Mouse (Mus musculus): ENCODE results near the gene Trabd. TPM values are rescaled to one million over a fixed set of nuclear protein-coding genes. Genes with fewer than 3 reads are reported as not detected.

Gene Trabd
- polyA plus RNA-seq, 1 experiment from 2014 or later: 49.1 TPM

DNA sequence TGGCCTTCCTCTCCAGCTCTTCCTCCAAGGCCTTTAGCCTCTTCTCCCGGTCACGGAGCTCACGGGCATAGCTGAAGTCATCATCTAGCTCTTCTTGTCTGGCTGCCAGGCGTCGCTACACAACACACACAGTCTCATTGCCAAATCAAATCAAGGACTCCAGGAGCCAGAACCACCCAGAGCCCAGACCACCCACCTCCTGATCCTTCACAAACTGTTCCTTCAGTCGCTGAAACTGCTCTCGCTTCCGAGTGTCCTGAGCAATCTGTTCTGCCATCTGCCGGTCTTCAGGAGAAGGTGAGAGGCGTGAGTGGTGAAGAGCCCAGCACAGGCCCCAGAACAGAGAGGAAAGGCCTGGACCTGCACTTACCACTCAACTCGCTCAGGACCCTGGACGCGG is 31.1 kb downstream of the Trabd start:
- ATAC-seq (ENCODE audit: insufficient number of reproducible peaks, insufficient read depth, low FRiP score, low TSS enrichment): no peak
- Histone ChIP-seq H3K27me3 (no peaks in the 10 kb centered on the region), H3K4me3 (no peak overlapping the region), H3K27ac (no peak overlapping the region), H3K4me2 (replicated peaks) (no peak overlapping the region), H3K9me3 (no peaks in the 10 kb centered on the region), H3K4me1 (no peaks in the 10 kb centered on the region), H3K9ac (no peak overlapping the region), H3K36me3 (peaks cover 99% of the 10 kb centered on the region)
- 89% methylated on average over 13 of the region's 13 CpGs for WGBS

DNA sequence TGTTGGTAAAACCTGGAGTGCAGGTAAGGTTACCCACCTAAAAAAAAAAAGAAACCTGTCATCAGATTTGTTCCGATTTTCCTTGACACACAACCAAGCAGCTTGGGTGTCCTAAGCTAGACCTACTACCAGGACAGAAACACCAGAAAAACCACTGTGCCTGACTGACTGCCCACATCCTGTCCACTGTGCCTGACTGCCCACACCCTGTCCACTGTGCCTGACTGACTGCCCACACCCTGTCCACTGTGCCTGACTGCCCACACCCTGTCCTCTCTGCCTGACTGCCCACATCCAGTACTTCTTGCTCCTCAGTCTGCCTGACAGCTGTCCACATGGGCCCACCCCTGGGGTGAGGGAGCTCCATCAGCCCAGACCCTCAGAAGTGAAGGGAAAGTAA is 32.1 kb downstream of the Trabd start:
- Histone ChIP-seq H3K27ac (no peak overlapping the region), H3K4me1 (no peaks in the 10 kb centered on the region), H3K4me2 (replicated peaks) (no peak overlapping the region), H3K9ac (no peak overlapping the region), H3K9me3 (no peaks in the 10 kb centered on the region), H3K27me3 (no peaks in the 10 kb centered on the region), H3K4me3 (no peak overlapping the region), H3K36me3 (peaks cover 98% of the 10 kb centered on the region)
- no peak for ATAC-seq (ENCODE audit: insufficient number of reproducible peaks, insufficient read depth, low FRiP score, low TSS enrichment)
- WGBS: 88% methylated on average over 1 of the region's 1 CpGs

DNA sequence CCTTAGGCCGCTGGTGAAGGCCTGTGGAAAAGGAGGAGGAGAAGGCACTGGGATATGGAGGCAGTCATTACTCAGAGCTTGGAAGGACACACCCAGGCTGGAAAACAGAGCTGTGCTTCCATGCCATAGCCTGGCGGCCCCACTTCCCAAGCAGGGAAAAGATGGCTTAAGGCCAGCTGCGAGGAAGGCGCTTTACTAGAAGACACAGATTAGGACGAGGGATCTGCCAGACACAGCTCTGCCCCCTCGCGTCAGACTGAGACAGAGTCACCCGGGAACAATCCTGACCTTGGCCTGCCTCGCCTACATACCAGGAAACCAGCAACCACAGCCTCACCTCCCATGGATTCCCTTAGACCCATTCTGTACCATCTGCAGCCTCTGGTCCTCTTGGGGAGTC is 35.2 kb downstream of the Trabd start:
- H3K4me1 ChIP-seq: no peaks in the 10 kb centered on the region
- peaks cover 87% of the 10 kb centered on the region for H3K36me3 ChIP-seq
- no peak overlapping the region for H3K27ac ChIP-seq
- no peaks in the 10 kb centered on the region for H3K9me3 ChIP-seq
- no peak overlapping the region for H3K4me3 ChIP-seq
- H3K4me2 ChIP-seq (replicated peaks): no peak overlapping the region
- no peak for ATAC-seq (ENCODE audit: insufficient number of reproducible peaks, insufficient read depth, low FRiP score, low TSS enrichment)
- no peak overlapping the region for H3K9ac ChIP-seq
- no peaks in the 10 kb centered on the region for H3K27me3 ChIP-seq
- WGBS: 80% methylated on average over 9 of the region's 9 CpGs

DNA sequence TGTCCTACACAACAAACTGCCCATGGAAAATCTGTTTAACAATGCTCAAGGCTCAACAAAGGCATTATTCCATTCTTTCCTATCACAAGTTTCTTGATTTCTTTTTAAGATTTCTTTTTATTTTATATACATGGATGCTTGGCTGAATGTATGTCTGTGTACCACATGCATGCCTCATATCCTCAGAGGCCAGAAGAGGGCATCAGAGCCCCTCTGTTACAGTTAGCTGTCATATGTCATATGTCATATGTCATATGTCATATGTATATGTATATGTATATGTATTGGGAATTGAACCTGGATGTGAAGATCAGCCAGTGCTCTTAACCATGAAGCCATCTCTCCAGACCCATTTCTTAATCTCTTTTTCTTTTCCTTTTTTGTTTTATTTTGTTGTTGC is 43.1 kb downstream of the Trabd start:
- Histone ChIP-seq H3K36me3 (peaks cover 47% of the 10 kb centered on the region), H3K9me3 (no peaks in the 10 kb centered on the region), H3K9ac (no peak overlapping the region), H3K4me2 (replicated peaks) (no peak overlapping the region), H3K27me3 (no peaks in the 10 kb centered on the region), H3K4me3 (no peak overlapping the region), H3K27ac (no peak overlapping the region), H3K4me1 (peaks cover 25% of the 10 kb centered on the region)
- no peak for ATAC-seq (ENCODE audit: insufficient number of reproducible peaks, insufficient read depth, low FRiP score, low TSS enrichment)

DNA sequence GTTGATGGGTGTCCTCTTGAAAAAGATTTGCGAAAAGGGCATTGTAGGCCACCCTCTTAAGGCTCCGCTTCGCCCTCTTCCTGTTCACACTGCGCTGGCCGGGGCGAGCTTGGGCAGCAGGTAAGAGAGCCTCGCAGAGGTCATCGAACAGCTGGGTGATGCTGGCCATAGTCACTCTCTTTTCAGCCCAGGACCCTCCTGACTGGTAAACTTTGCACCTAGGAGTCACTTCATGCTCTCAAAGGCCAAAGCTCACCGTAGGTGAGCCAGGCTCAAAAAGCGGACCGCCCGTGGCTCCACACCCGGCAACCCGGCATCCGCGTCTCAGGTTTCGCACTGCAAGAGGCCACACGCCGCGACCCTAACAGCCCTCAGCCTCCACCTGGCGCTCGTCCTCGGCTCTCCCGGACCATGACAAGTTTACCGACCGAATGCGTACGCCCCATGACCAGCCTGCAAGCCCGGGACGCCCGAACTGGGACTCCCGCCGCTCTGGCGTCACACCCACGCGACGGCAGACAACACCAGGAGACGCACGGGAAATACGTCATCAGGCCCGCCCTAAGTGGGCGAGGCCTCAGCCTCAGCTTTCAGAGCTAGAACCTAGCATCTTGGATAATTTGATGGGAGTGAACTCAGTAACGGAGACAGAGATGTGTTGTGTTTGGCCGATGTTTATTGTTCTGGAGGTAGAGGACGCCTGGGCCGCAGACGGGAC is 47.9 kb downstream of the Trabd start, which contains the start of gene Tubgcp6:
Gene Tubgcp6 (minus strand): TSS at position 464 of the 718 bp plus-strand sequence.
- Histone ChIP-seq H3K27me3 (no peaks in the 10 kb centered on the region), H3K4me2 (replicated peaks) (peak within 1 kb of the TSS; percentile 98), H3K4me3 (peak within 1 kb of the TSS; percentile 79), H3K9me3 (no peaks in the 10 kb centered on the region), H3K4me1 (peaks cover 35% of the 10 kb centered on the region), H3K27ac (peak within 1 kb of the TSS; percentile 69), H3K9ac (peak within 1 kb of the TSS; percentile 85), H3K36me3 (peaks cover 13% of the 10 kb centered on the region)
- under 1% methylated on average over 47 of the region's 47 CpGs for WGBS
- ATAC-seq (ENCODE audit: insufficient number of reproducible peaks, insufficient read depth, low FRiP score, low TSS enrichment): peak; percentile 77

DNA sequence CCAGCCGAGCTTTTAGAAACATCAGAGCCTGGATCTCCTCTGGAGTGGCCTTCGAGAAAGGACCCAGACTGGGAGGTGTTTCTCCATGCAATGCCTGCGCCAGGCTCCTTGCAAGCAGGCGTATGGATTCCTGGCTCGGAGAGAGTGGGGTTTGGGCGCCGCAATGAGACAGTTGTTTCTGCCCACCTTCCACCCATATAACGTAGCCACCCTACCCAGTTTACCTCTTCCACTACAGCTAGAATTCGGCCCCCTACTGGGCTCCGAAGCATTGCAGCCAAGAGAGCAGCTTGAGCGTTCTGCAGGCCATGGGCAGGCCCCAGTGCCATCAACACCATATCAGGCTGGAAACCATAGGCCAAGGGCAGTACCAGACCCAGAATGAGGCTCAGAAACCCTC is 48.7 kb downstream of the Trabd start:
- H3K27me3 ChIP-seq: no peaks in the 10 kb centered on the region
- WGBS: 22% methylated on average over 11 of the region's 11 CpGs
- H3K36me3 ChIP-seq: peaks cover 5% of the 10 kb centered on the region
- H3K4me1 ChIP-seq: peaks cover 38% of the 10 kb centered on the region
- H3K9me3 ChIP-seq: no peaks in the 10 kb centered on the region
- H3K9ac ChIP-seq: peak overlapping the region; percentile 85
- H3K27ac ChIP-seq: peak overlapping the region; percentile 69
- peak overlapping the region; percentile 98 for H3K4me2 ChIP-seq (replicated peaks)
- ATAC-seq (ENCODE audit: insufficient number of reproducible peaks, insufficient read depth, low FRiP score, low TSS enrichment): no peak
- H3K4me3 ChIP-seq: peak overlapping the region; percentile 79

GRCm38 (mm10) chr15:89124312-89124711 is 49.4 kb downstream of the Trabd start:
- H3K27ac ChIP-seq: 0 out of 2 replicates have a peak overlapping the region, but pooled peaks have one; percentile 69
- WGBS: 87% methylated on average over 3 of the region's 3 CpGs
- H3K9me3 ChIP-seq: no peaks in the 10 kb centered on the region
- no peak overlapping the region for H3K4me2 ChIP-seq (replicated peaks)
- H3K4me1 ChIP-seq: peaks cover 41% of the 10 kb centered on the region
- ATAC-seq (ENCODE audit: insufficient number of reproducible peaks, insufficient read depth, low FRiP score, low TSS enrichment): no peak
- no peaks in the 10 kb centered on the region for H3K36me3 ChIP-seq
- no peak overlapping the region for H3K9ac ChIP-seq
- H3K27me3 ChIP-seq: no peaks in the 10 kb centered on the region
- no peak overlapping the region for H3K4me3 ChIP-seq

GRCm38 (mm10) chr15:89125351-89125750 is 50.4 kb downstream of the Trabd start:
- ATAC-seq (ENCODE audit: insufficient number of reproducible peaks, insufficient read depth, low FRiP score, low TSS enrichment): no peak
- WGBS: 96% methylated on average over 9 of the region's 9 CpGs
- Histone ChIP-seq H3K27me3 (no peaks in the 10 kb centered on the region), H3K4me1 (peaks cover 37% of the 10 kb centered on the region), H3K4me2 (replicated peaks) (no peak overlapping the region), H3K27ac (no peak overlapping the region), H3K9me3 (no peaks in the 10 kb centered on the region), H3K4me3 (no peak overlapping the region), H3K36me3 (no peaks in the 10 kb centered on the region), H3K9ac (no peak overlapping the region)

DNA sequence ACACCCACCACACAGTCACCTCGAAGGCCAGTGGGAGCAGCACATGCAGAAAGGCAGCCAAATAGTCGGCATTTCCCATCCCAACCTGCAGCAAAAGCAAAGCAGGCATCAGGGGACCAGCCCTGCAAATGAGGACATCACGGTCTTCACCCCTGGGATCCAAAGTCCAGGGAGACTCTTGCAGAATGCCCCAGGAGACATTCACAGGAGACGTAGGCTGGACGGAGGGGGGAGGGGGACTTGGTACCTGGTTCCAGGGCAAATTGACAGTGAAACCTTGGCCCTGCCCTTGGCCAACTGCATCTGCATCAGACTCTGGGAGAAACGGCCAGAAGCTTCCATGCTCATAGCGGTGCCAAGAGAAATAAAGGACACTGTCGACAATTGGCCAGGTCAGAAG is 51.7 kb downstream of the Trabd start:
- no peak for ATAC-seq (ENCODE audit: insufficient number of reproducible peaks, insufficient read depth, low FRiP score, low TSS enrichment)
- H3K4me1 ChIP-seq: peaks cover 25% of the 10 kb centered on the region
- WGBS: 88% methylated on average over 8 of the region's 8 CpGs
- no peaks in the 10 kb centered on the region for H3K27me3 ChIP-seq
- H3K36me3 ChIP-seq: no peaks in the 10 kb centered on the region
- no peaks in the 10 kb centered on the region for H3K9me3 ChIP-seq
- H3K9ac ChIP-seq: no peak overlapping the region
- H3K27ac ChIP-seq: no peak overlapping the region
- H3K4me2 ChIP-seq (replicated peaks): no peak overlapping the region
- no peak overlapping the region for H3K4me3 ChIP-seq

DNA sequence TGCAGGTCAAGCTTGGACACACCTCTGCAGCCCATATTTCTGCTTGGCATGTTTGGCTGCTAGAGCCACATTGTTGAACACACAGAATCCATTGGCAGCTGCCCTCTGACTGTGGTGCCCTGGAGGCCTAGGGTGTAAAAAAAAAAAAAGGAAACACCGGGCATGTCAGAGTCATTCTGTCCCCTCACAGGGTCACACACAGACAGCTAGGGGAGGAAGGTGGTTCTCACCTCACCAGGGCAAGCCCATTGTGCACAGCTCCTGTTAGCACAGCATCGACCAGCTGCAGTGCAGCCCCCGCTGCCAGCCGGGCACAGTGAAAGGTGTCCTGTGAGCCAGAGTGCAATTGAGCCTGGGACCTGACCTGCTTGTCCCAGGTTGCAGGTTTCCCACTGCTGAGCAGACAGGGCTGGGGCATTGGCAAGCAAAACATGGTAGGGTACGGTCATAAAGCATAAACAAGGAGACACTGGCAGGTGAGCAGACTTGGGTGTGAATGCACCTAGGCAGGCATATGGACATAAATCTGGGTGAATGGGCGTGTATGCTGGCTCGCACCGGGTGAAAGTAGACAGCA is 52.5 kb downstream of the Trabd start:
- Histone ChIP-seq H3K27me3 (no peaks in the 10 kb centered on the region), H3K9me3 (no peaks in the 10 kb centered on the region), H3K27ac (no peak overlapping the region), H3K4me1 (peaks cover 17% of the 10 kb centered on the region), H3K9ac (peak overlapping the region; percentile 61), H3K4me2 (replicated peaks) (peak overlapping the region; percentile 82), H3K4me3 (peak overlapping the region; percentile 59), H3K36me3 (no peaks in the 10 kb centered on the region)
- WGBS: 89% methylated on average over 8 of the region's 8 CpGs
- ATAC-seq (ENCODE audit: insufficient number of reproducible peaks, insufficient read depth, low FRiP score, low TSS enrichment): no peak

- Histone ChIP-seq H3K4me3 (peak within 1 kb of the TSS; percentile 59), H3K36me3 (no peaks in the 10 kb centered on the region), H3K4me1 (peaks cover 14% of the 10 kb centered on the region), H3K27ac (peak within 1 kb of the TSS; percentile 57; the same call in 1 of the 2 replicates), H3K4me2 (replicated peaks) (peak within 1 kb of the TSS; percentile 82), H3K27me3 (no peaks in the 10 kb centered on the region), H3K9ac (peak within 1 kb of the TSS; percentile 61), H3K9me3 (no peaks in the 10 kb centered on the region)
- ATAC-seq (ENCODE audit: insufficient number of reproducible peaks, insufficient read depth, low FRiP score, low TSS enrichment): peak; percentile 80
- WGBS: 3% methylated on average over 36 of the region's 36 CpGs
Measured at GRCm38 (mm10) chr15:89128382-89129350, 53.7 kb downstream of the Trabd start, which contains the start of gene Hdac10. Gene Hdac10 (minus strand): TSS chr15:89128700.

Measured in embryonic facial prominence, embryonic 12.5 days (tissue).